Mouse (Mus musculus): ENCODE measurements around the gene Timm44. TPM values are rescaled to one million over a fixed set of nuclear protein-coding genes. Genes with fewer than 3 reads are reported as not detected.

The Timm44 gene
- total and polyA plus RNA-seq, 2 experiments from 2014 or later: 46.7 to 64.8 TPM

DNA sequence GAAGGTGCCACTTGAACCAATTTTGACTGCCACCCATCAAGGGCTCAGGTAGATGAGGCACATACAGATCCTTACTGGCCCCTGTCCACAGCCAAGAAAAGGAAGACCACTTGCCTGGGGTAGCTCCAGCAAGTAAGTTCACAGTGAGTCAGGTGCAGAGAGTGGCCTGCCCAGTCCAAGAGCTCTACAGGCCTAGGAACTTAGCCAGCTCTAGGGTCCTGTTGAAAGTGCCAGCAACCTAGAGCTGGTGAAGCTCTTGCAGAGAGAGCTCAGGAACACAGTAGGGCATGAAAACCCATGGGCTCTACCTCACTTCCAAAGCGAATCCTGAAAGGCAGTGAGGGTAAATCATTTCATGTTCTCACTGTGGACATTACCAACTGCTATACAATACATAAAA lies 44.7 kb upstream of the Timm44 start:
- DNase-seq (ENCODE audit: low spot score): no peak
- TF ChIP-seq CTCF (IDR thresholded peaks at IDR 0.05; ENCODE audit: low read depth): no peak
- peaks cover 8% of the 10 kb centered on the region; the same call in 1 of the 2 replicates for H3K4me1 ChIP-seq (ENCODE audit: insufficient read depth, low read length)
- no peak overlapping the region for H3K4me2 ChIP-seq (ENCODE audit: low read depth, low read length)
- H3K27ac ChIP-seq: no peak overlapping the region
- H3K9me3 ChIP-seq (ENCODE audit: low read length): no peaks in the 10 kb centered on the region
- no peak for ATAC-seq
- H3K4me3 ChIP-seq (ENCODE audit: low read length): no peak overlapping the region
- no peaks in the 10 kb centered on the region for H3K36me3 ChIP-seq (ENCODE audit: insufficient read depth, low read length)
- no peak overlapping the region for H3K9ac ChIP-seq (replicated peaks; ENCODE audit: low read length)
- WGBS: 97% methylated on average over 1 of the region's 1 CpGs
- no peaks in the 10 kb centered on the region for H3K27me3 ChIP-seq (ENCODE audit: insufficient read depth, low read length)

DNA sequence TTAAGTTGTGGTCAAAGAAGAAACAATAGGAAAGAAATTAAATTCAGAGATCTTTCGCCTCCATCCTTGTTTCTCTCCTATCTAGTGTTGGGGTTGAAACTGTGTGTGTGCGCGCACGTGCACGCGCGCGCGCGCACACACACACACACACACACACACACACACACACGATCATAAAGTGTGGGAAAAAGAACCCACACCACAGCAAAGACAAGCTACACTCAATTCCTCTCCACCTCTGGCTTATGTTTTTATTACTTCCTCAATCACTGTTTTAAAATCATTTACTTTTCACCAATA lies 43.8 kb upstream of the Timm44 start:
- H3K4me1 ChIP-seq (ENCODE audit: insufficient read depth, low read length): peaks cover 8% of the 10 kb centered on the region; the same call in 1 of the 2 replicates
- H3K27me3 ChIP-seq (ENCODE audit: insufficient read depth, low read length): no peaks in the 10 kb centered on the region
- no peak overlapping the region for H3K4me2 ChIP-seq (ENCODE audit: low read depth, low read length)
- H3K4me3 ChIP-seq (ENCODE audit: low read length): no peak overlapping the region
- no peaks in the 10 kb centered on the region for H3K36me3 ChIP-seq (ENCODE audit: insufficient read depth, low read length)
- no peak overlapping the region for H3K27ac ChIP-seq
- DNase-seq (ENCODE audit: low spot score): no peak
- 95% methylated on average over 11 of the region's 11 CpGs for WGBS
- no peaks in the 10 kb centered on the region for H3K9me3 ChIP-seq (ENCODE audit: low read length)
- no peak overlapping the region for H3K9ac ChIP-seq (replicated peaks; ENCODE audit: low read length)
- ATAC-seq: no peak
- TF ChIP-seq CTCF (IDR thresholded peaks at IDR 0.05; ENCODE audit: low read depth): no peak

DNA sequence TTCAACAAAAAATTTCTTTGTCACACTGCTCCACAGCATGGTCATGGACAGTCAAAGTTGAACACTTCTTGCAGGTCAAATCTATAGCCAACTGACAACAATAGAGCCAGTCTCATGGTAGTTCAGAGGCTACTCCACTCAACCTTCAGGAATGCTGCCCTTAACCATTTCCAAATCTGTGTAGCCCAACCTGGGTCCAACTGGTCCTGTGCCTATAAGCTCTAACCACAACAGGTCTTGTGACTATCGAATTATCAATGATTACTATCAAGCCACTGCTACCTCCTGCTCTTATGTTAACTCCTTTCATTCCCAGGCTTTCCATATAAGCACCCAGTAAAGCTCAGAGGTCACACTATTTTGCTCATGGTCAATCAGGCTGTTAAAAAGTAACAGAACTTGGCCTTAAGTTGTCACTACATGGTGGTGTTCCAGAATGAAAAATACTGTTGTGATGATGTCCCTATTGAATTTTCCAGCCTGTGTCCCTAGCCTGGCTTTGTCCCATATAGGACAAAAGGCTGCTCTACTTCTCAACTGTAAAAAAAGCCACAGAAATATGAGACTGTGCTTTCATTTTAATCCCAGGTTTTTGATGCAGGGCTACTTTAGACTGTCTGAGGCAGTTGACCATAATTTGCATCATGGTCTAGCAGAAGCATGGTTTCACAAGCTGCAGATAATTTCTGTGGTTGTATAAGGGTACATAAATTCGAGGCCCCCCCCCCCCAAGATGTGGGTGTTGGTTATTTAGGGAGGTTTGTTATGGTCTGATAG lies 43.3 kb upstream of the Timm44 start:
- Histone ChIP-seq H3K36me3 (ENCODE audit: insufficient read depth, low read length) (no peaks in the 10 kb centered on the region), H3K4me1 (ENCODE audit: insufficient read depth, low read length) (peaks cover 8% of the 10 kb centered on the region; the same call in 1 of the 2 replicates), H3K27me3 (ENCODE audit: insufficient read depth, low read length) (no peaks in the 10 kb centered on the region), H3K4me3 (ENCODE audit: low read length) (no peak overlapping the region), H3K4me2 (ENCODE audit: low read depth, low read length) (no peak overlapping the region), H3K9me3 (ENCODE audit: low read length) (no peaks in the 10 kb centered on the region), H3K27ac (no peak overlapping the region), H3K9ac (replicated peaks; ENCODE audit: low read length) (no peak overlapping the region)
- WGBS: 83% methylated on average over 2 of the region's 2 CpGs
- DNase-seq (ENCODE audit: low spot score): no peak
- no peak for TF ChIP-seq CTCF (IDR thresholded peaks at IDR 0.05; ENCODE audit: low read depth)
- no peak for ATAC-seq

DNA sequence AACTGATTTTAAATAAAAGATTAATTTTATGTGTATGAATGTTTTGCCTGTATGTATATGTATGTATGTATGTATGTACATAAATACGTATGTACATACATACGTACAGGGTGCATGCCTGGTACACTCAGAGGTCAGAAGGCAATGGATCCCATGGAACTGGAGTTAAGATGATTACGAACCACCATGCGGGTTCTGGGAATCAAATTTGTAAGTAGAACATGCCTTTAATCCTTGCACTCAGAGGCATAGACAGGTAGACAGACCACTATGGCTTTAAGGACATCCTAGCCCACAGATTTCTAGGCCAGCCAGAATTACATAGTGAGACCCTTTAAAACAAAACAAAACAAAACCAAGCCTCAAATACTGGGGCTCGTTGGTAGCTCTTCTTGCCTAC lies 42.4 kb upstream of the Timm44 start:
- ATAC-seq (no peak), DNase-seq (ENCODE audit: low spot score) (no peak)
- no peak overlapping the region for H3K4me2 ChIP-seq (ENCODE audit: low read depth, low read length)
- H3K27me3 ChIP-seq (ENCODE audit: insufficient read depth, low read length): no peaks in the 10 kb centered on the region
- WGBS: 95% methylated on average over 5 of the region's 5 CpGs
- 0 out of 2 replicates have a peak, but pooled peaks cover under 1% of the 10 kb centered on the region for H3K4me1 ChIP-seq (ENCODE audit: insufficient read depth, low read length)
- no peaks in the 10 kb centered on the region for H3K36me3 ChIP-seq (ENCODE audit: insufficient read depth, low read length)
- no peak overlapping the region for H3K4me3 ChIP-seq (ENCODE audit: low read length)
- H3K27ac ChIP-seq: no peak overlapping the region
- no peak overlapping the region for H3K9ac ChIP-seq (replicated peaks; ENCODE audit: low read length)
- no peak for TF ChIP-seq CTCF (IDR thresholded peaks at IDR 0.05; ENCODE audit: low read depth)
- no peaks in the 10 kb centered on the region for H3K9me3 ChIP-seq (ENCODE audit: low read length)

DNA sequence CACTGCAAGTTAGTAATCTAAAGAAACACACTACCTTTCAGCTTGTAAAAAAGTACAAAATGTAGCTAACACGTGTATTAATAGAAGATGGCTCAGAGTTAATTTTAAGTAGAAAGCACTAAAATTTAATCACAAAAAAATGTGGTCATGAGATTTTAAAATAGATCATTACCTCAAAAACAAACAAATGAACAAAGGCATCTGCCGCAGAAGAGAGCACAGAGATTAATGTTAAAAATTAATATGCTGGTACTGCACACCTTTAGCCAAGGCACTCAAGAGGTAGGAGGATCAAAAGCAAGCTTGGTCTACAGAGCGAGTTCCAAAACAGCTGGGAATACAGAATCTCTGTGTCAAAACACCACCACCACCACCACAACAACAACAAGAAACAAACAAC lies 39.1 kb upstream of the Timm44 start:
- no peak for TF ChIP-seq CTCF (IDR thresholded peaks at IDR 0.05; ENCODE audit: low read depth)
- Histone ChIP-seq H3K9ac (replicated peaks; ENCODE audit: low read length) (no peak overlapping the region), H3K27me3 (ENCODE audit: insufficient read depth, low read length) (no peaks in the 10 kb centered on the region), H3K4me1 (ENCODE audit: insufficient read depth, low read length) (no peaks in the 10 kb centered on the region), H3K9me3 (ENCODE audit: low read length) (no peaks in the 10 kb centered on the region), H3K27ac (no peak overlapping the region), H3K4me3 (ENCODE audit: low read length) (no peak overlapping the region), H3K4me2 (ENCODE audit: low read depth, low read length) (no peak overlapping the region), H3K36me3 (ENCODE audit: insufficient read depth, low read length) (peaks cover 14% of the 10 kb centered on the region)
- DNase-seq (ENCODE audit: low spot score) (no peak), ATAC-seq (no peak)
- WGBS: 93% methylated on average over 3 of the region's 3 CpGs

DNA sequence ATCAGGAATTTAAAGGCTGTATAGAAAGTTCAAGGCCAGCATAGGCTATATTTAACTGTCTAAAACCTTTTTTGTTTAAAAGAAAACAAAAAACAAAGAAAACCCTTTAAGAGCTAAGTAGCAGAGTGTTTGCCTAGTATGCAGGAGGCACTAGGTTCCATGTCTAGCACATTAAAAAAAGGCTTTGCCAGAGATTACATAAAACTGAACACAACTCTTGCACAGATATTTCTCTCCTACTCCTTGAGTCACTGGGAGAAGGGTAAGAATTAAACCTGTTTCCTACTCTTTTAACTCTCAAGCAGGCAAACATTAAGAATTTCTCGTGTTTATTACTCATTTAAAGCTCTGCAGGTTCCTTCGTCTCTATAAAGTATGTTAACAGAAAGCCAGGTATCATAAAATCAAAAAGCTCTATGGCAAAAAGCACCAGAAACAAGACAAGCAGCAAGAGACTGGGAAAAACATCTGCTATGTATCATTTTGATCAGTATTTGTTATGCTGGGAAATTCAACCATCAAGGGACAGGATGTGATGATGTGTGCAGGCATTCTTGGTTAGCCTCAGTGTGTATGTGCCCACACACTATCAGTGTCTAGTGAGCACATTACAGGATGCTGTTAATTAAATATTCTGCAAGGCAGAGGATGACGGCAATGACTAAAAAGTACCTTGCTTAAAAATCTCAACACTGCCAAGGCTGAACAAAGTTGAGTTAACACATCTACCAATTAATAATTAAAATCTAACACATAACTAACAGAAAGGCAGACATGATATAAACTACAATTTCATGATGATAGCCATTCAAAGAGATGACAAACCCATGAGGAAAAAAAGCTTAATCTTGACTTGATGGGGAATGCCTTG lies 37.8 kb upstream of the Timm44 start:
- no peaks in the 10 kb centered on the region for H3K27me3 ChIP-seq (ENCODE audit: insufficient read depth, low read length)
- no peak overlapping the region for H3K4me2 ChIP-seq (ENCODE audit: low read depth, low read length)
- WGBS: 75% methylated on average over 3 of the region's 3 CpGs
- no peak overlapping the region for H3K9ac ChIP-seq (replicated peaks; ENCODE audit: low read length)
- H3K36me3 ChIP-seq (ENCODE audit: insufficient read depth, low read length): peaks cover 20% of the 10 kb centered on the region
- no peaks in the 10 kb centered on the region for H3K9me3 ChIP-seq (ENCODE audit: low read length)
- no peak overlapping the region for H3K4me3 ChIP-seq (ENCODE audit: low read length)
- H3K27ac ChIP-seq: no peak overlapping the region
- H3K4me1 ChIP-seq (ENCODE audit: insufficient read depth, low read length): no peaks in the 10 kb centered on the region
- ATAC-seq (no peak), DNase-seq (ENCODE audit: low spot score) (no peak)
- TF ChIP-seq CTCF (IDR thresholded peaks at IDR 0.05; ENCODE audit: low read depth): no peak

DNA sequence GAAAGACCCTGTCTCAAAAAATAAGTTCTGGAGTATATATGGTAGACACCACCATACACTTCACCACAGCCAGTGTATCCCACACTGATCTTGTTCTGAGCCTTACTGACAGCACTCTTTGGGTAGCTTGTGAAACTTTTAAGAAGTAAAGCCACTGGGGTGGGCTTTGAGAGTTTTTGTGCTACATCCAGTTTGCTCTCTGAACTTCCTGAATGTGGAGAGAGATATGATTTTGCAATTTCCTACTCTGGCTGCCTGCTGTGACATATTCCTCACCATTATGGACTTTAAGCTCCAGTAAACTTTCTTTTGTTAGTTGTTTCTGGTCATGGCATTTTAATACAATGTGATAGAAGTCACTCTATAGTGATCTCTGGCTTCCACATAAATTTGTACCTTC lies 36.4 kb upstream of the Timm44 start:
- H3K4me3 ChIP-seq (ENCODE audit: low read length): no peak overlapping the region
- peaks cover 24% of the 10 kb centered on the region for H3K36me3 ChIP-seq (ENCODE audit: insufficient read depth, low read length)
- no peak overlapping the region for H3K27ac ChIP-seq
- no peaks in the 10 kb centered on the region for H3K9me3 ChIP-seq (ENCODE audit: low read length)
- H3K9ac ChIP-seq (replicated peaks; ENCODE audit: low read length): no peak overlapping the region
- ATAC-seq (no peak), DNase-seq (ENCODE audit: low spot score) (no peak)
- no peaks in the 10 kb centered on the region for H3K4me1 ChIP-seq (ENCODE audit: insufficient read depth, low read length)
- TF ChIP-seq CTCF (IDR thresholded peaks at IDR 0.05; ENCODE audit: low read depth): no peak
- no peaks in the 10 kb centered on the region for H3K27me3 ChIP-seq (ENCODE audit: insufficient read depth, low read length)
- H3K4me2 ChIP-seq (ENCODE audit: low read depth, low read length): no peak overlapping the region

All from hindbrain, postnatal 0 days (tissue).